Mouse (Mus musculus) retina, adult 2 months (tissue): ENCODE measurements at regions not wholly inside any gene's neighbourhood (a gene's known extent, or its start where the extent isn't known, plus 50 kb on each side); places are given as distances from the start of the nearest gene placed in this dataset.

ENCODE experiments used
- DNase-seq: peaks from one replicate; pipeline ENCODE4 v3.0.0-alpha.2; 2012; ENCODE audit warnings: low read depth, low spot score

GRCm38 (mm10) chr3:16816814-16817213, 810.6 kb upstream of the Gm5150 start:
- DNase-seq: no peak

DNA sequence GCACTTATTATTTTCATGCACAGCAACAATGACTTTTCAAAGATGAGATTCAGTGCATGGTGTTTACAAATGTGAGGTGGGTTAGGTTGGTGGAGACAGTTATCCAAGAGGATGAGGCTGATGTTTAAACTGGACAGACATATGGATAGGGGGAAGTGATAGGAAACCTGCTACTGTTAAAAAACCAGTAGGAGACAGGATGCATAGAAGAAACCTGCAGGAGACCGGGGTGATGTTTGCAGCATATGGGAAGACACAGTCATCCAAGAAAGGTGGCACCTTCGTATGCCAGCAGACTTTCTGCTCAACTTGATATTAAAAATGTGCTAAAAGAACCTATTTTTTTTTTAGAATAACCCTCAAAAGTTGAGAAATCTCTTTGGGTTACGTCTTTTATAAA, 809.9 kb upstream of the Gm5150 start:
- no peak for DNase-seq

- no peak for DNase-seq
These were observed 804.8 kb upstream of the Gm5150 start for GRCm38 (mm10) chr3:16810878-16811611.

DNA sequence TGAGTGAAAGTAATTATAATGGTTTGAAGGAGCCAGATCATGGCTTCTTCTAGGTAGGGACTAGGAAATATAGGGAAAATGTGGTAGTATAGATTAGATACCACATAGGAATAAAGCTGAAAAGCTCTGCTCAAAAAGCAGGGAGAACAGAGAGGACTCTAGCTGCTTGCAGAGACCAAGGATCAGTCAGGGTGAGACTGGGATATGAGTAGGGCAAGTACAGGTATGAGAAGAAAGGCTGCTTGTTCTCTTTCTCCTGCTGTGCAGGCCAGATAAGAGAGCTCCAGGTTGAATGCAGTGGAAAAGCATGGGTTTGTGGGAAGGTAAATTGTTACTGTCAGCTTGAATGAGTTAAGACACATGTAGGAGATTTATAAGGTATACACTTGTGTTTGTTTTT, 797.4 kb upstream of the Gm5150 start:
- DNase-seq: no peak
